In genomic region chr10:52194957-52195852, GRCm38 (mm10) we compare ENCODE assay signal across 24 mouse cellular contexts. TPM values are rescaled to one million over a fixed set of nuclear protein-coding genes. Genes with fewer than 3 reads are reported as not detected.
DNase-seq lines count a peak whose midpoint lies in the region; ATAC-seq lines count a peak whose summit lies in the region.
"Had no signal": no experiment of that assay in that cellular context is flagged by ENCODE, and none has a peak within 500 bp of the region (broad histone marks: within the 10 kb centered on the region; RNA-seq: fewer than 3 reads in every experiment).

Gene Ros1 (minus strand): TSS chr10:52195244.

- H3K4me2 ChIP-seq in kidney, embryonic 14.5 days (replicated peaks; ENCODE audit: low read depth, low read length): no peak within 1 kb of the TSS; the same call in 1 of the 2 replicates
- no peak within 1 kb of the TSS for H3K4me2 ChIP-seq in lung, embryonic 16.5 days (ENCODE audit: low read depth, low read length)
- no peak within 1 kb of the TSS for H3K4me2 ChIP-seq in intestine, embryonic 15.5 days (replicated peaks)
- H3K4me2 ChIP-seq: embryonic facial prominence, embryonic 13.5 days; forebrain, embryonic 13.5 days; heart, embryonic 12.5 days; hindbrain, embryonic 14.5 days had no signal

- peak within 1 kb of the TSS; percentile 52; the same call in 1 of the 2 replicates for H3K27ac ChIP-seq in kidney, embryonic 14.5 days (ENCODE audit: low read depth, low read length)
- peak within 1 kb of the TSS; percentile 49 for H3K27ac ChIP-seq in lung, embryonic 16.5 days (ENCODE audit: low read length)
- peak within 1 kb of the TSS; percentile 77 for H3K27ac ChIP-seq in intestine, embryonic 15.5 days
- H3K27ac ChIP-seq: embryonic facial prominence, embryonic 13.5 days; forebrain, embryonic 13.5 days; hindbrain, embryonic 10.5 days; hindbrain, embryonic 14.5 days had no signal

- H3K27me3 ChIP-seq in kidney, embryonic 14.5 days (ENCODE audit: control insufficient read depth, insufficient read depth, low read length): no peaks in the 10 kb centered on the region
- H3K27me3 ChIP-seq in lung, embryonic 16.5 days (ENCODE audit: control insufficient read depth, insufficient read depth, low read depth, low read length): no peaks in the 10 kb centered on the region
- no peaks in the 10 kb centered on the region for H3K27me3 ChIP-seq in intestine, embryonic 15.5 days (replicated peaks)
- H3K27me3 ChIP-seq: embryonic facial prominence, embryonic 13.5 days; forebrain, embryonic 13.5 days; heart, embryonic 12.5 days had no signal

- 64% methylated on average over 7 of the region's 7 CpGs for WGBS in kidney, embryonic 14.5 days
- WGBS in lung, embryonic 16.5 days: 49% methylated on average over 7 of the region's 7 CpGs
- 60% methylated on average over 7 of the region's 7 CpGs for WGBS in intestine, embryonic 15.5 days

- DNase-seq in kidney, postnatal 10 days: no peak
- DNase-seq in lung, postnatal 4 days: no peak
- DNase-seq in cerebellum, adult 8-10 months: no peak
- DNase-seq: adrenal gland, postnatal 10 days; B cell, adult 2 months; cerebellum, adult 11-12 months; cerebellum, adult 9-11 months; cerebellum, postnatal 36 days; forebrain, postnatal 0 days; gastrocnemius, postnatal 14 days had no signal

- H3K9me3 ChIP-seq in kidney, embryonic 14.5 days (ENCODE audit: control insufficient read depth, low read length): no peaks in the 10 kb centered on the region
- H3K9me3 ChIP-seq in lung, embryonic 16.5 days (ENCODE audit: control insufficient read depth, low read length): peaks cover 2% of the 10 kb centered on the region; the same call in 1 of the 2 replicates
- H3K9me3 ChIP-seq in intestine, embryonic 15.5 days: no peaks in the 10 kb centered on the region
- H3K9me3 ChIP-seq: forebrain, embryonic 13.5 days; G1E; heart, embryonic 12.5 days; hindbrain, embryonic 10.5 days had no signal

- ATAC-seq in kidney, embryonic 14.5 days (ENCODE audit: low FRiP score, low TSS enrichment): peak; percentile 62; the same call in 1 of the 2 replicates
- ATAC-seq in lung, embryonic 16.5 days (ENCODE audit: low read depth): no peak
- ATAC-seq in intestine, embryonic 15.5 days: peak; percentile 90
- no peak for ATAC-seq in erythroblast, adult 5-6 weeks (replicated peaks; ENCODE audit: low FRiP score, poor library complexity, severe bottlenecking)
- ATAC-seq: CD4-positive, CD25-positive, alpha-beta regulatory T cell, adult 4 months; forebrain, embryonic 13.5 days; forebrain, postnatal 0 days had no signal

- no peak within 1 kb of the TSS; the same call in 1 of the 2 replicates for H3K9ac ChIP-seq in kidney, embryonic 14.5 days (ENCODE audit: low read depth, low read length)
- H3K9ac ChIP-seq in lung, embryonic 16.5 days (ENCODE audit: low read length): no peak within 1 kb of the TSS
- H3K9ac ChIP-seq in intestine, embryonic 15.5 days: no peak within 1 kb of the TSS
- H3K9ac ChIP-seq: embryonic facial prominence, embryonic 13.5 days; forebrain, embryonic 13.5 days; forebrain, postnatal 0 days; heart, embryonic 12.5 days; hindbrain, embryonic 14.5 days had no signal

- H3K4me3 ChIP-seq in kidney, embryonic 14.5 days (ENCODE audit: low read length): peak within 1 kb of the TSS; percentile 13; the same call in 1 of the 2 replicates
- no peak within 1 kb of the TSS for H3K4me3 ChIP-seq in lung, embryonic 16.5 days (ENCODE audit: low read length)
- H3K4me3 ChIP-seq in intestine, embryonic 15.5 days (replicated peaks): 0 out of 2 replicates have a peak within 1 kb of the TSS, but pooled peaks have one; percentile 10
- H3K4me3 ChIP-seq: embryonic facial prominence, embryonic 13.5 days; forebrain, embryonic 13.5 days; heart, embryonic 12.5 days; hindbrain, embryonic 10.5 days had no signal

- H3K36me3 ChIP-seq in kidney, embryonic 14.5 days (ENCODE audit: control insufficient read depth, insufficient read depth, low read length): no peaks in the 10 kb centered on the region
- H3K36me3 ChIP-seq in lung, embryonic 16.5 days (ENCODE audit: control insufficient read depth, insufficient read depth, low read length): no peaks in the 10 kb centered on the region
- H3K36me3 ChIP-seq in intestine, embryonic 15.5 days: no peaks in the 10 kb centered on the region
- H3K36me3 ChIP-seq: embryonic facial prominence, embryonic 13.5 days; G1E; heart, embryonic 12.5 days; hindbrain, embryonic 10.5 days had no signal

- H3K4me1 ChIP-seq in kidney, embryonic 14.5 days (ENCODE audit: control insufficient read depth, insufficient read depth, low read length): no peaks in the 10 kb centered on the region
- no peaks in the 10 kb centered on the region for H3K4me1 ChIP-seq in lung, embryonic 16.5 days (replicated peaks; ENCODE audit: control insufficient read depth, insufficient read depth, low read length)
- no peaks in the 10 kb centered on the region for H3K4me1 ChIP-seq in intestine, embryonic 15.5 days (replicated peaks)
- H3K4me1 ChIP-seq: embryonic facial prominence, embryonic 13.5 days; forebrain, embryonic 13.5 days; heart, embryonic 12.5 days; hindbrain, embryonic 10.5 days had no signal

RNA-seq across cellular contexts. Expression of gene Ros1, which starts in this region (rescaled TPM):
- 3.7 and 4.9 TPM in 2 replicates for polyA plus RNA-seq in kidney, embryonic 14.5 days (2014; fragmentation: Nextera tagmentation; extraction: Ambion mirVana)
- 0.23 and 0.39 TPM in 2 replicates for polyA plus RNA-seq in lung, embryonic 16.5 days (2015; fragmentation: Nextera tagmentation; extraction: Ambion mirVana)
- 3.3 and 3.6 TPM in 2 replicates for polyA plus RNA-seq in intestine, embryonic 15.5 days (2015; fragmentation: Nextera tagmentation; extraction: Ambion mirVana)
- total RNA-seq in erythroblast, adult 5-6 weeks (2015; ENCODE audit: low replicate concordance): not detected in 2 replicates
- not detected in 2 replicates for total RNA-seq in erythroblast, adult 5-6 weeks (2017; ENCODE audit: low replicate concordance)
- total RNA-seq: forebrain, postnatal 0 days; granulocyte monocyte progenitor cell, adult 5-6 weeks; heart, postnatal 25 days had no signal
- polyA plus RNA-seq: CD4-positive, CD25-positive, alpha-beta regulatory T cell, adult 4 months; embryonic facial prominence, embryonic 13.5 days; forebrain, embryonic 13.5 days; forebrain, postnatal 0 days; G1E; heart, embryonic 16.5 days; hindbrain, embryonic 10.5 days; hindbrain, embryonic 14.5 days had no signal

Comparison
In these comparisons a context has a peak if more than half of its experiments do, and no peak if none do; other contexts are left out.
1. ATAC-seq: peak in kidney, embryonic 14.5 days (single experiment) and intestine, embryonic 15.5 days (single experiment); none in lung, embryonic 16.5 days (single experiment) and erythroblast, adult 5-6 weeks (single experiment).
2. Peak in every context shown above with its lines, with median percentiles within 50 percentile points of each other: H3K27ac ChIP-seq.